Mouse (Mus musculus) liver, postnatal 0 days (tissue): ENCODE results near the gene Slf1.

ENCODE experiments used
- CTCF ChIP-seq: sonication (generic); IDR thresholded peaks from 2 replicates; pipeline ENCODE4 v1.5.1; 2016; ENCODE audit warnings: antibody characterized with exemption, low read depth
- EP300 ChIP-seq: IDR thresholded peaks from 2 replicates; pipeline ENCODE4 v1.6.1; 2016; ENCODE audit warnings: antibody characterized with exemption, low read depth, mild to moderate bottlenecking

- TF ChIP-seq EP300, result no peak
- TF ChIP-seq CTCF, result no peak
Measured at GRCm38 (mm10) chr13:77135621-77135981, 328 bp upstream of the Slf1 start.
